Mouse (Mus musculus): ENCODE data around the gene Otulinl. TPM values are rescaled to one million over a fixed set of nuclear protein-coding genes. Genes with fewer than 3 reads are reported as not detected.

Otulinl gene
- polyA plus RNA-seq, 1 experiment from 2014 or later = 7.6 TPM

DNA sequence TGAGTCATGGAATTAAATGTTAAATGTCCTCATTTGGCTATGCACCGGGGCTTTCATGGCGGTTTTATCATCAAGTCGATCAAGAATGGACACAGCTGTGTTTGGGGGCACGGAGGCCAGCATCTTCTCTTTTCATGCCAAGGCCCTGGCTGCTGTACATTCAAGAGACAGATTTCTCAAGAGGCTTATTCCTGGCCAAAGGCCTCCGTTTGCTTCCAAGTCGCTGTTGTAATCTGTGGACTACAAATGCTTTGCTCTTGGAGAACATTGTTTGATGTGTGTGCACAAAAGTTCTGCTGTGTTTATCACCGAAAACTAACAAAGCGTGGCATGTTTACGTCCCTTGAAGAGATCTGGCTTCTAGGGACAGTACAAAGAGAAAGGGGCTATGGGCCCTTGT lies 29.3 kb upstream of the Otulinl start:
- Histone ChIP-seq H3K27ac (ENCODE audit: low read length) (no peak overlapping the region), H3K4me2 (ENCODE audit: low read depth, low read length) (no peak overlapping the region), H3K9ac (ENCODE audit: low read length) (no peak overlapping the region), H3K27me3 (ENCODE audit: control insufficient read depth, insufficient read depth, low read length) (no peaks in the 10 kb centered on the region), H3K36me3 (ENCODE audit: control insufficient read depth, insufficient read depth) (no peaks in the 10 kb centered on the region), H3K4me3 (ENCODE audit: low read length) (no peak overlapping the region), H3K9me3 (replicated peaks; ENCODE audit: control insufficient read depth, low read length) (no peaks in the 10 kb centered on the region), H3K4me1 (ENCODE audit: control insufficient read depth, insufficient read depth, low read length) (no peaks in the 10 kb centered on the region)
- ATAC-seq (replicated peaks; ENCODE audit: extremely low read depth, insufficient read depth, low FRiP score) = no peak
- 72% methylated on average over 9 of the region's 9 CpGs for WGBS

DNA sequence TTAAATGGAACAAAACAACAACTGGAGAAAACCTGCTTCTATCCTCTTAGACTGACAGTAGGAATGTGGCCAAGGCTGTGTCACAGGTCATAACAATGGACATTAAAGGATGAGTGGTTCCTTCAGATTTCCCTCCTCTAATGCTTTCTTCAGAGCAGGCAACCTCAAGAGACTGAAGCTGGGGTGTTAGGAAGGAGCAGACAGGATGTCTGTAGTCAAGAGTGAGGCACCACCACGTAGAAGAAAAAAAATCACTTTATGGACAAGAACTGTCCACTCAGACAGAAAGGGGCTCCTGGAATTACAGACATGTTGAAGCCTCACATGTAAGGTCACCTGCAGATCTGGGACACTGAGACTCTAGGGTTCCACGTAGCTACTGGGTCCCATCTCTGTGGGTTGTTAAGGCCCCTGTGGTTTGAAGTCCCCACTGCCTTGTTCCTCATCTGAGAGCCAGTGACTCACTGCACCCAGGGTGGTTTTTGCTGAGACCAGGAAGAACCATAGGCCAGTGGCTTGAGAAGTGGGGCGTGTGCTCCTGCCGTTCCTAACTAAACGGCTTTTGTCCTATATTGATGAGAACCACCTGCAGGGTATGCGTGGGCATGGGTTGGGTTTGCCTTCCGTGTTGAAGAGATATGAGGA lies 27.7 kb upstream of the Otulinl start:
- Histone ChIP-seq H3K27me3 (ENCODE audit: control insufficient read depth, insufficient read depth, low read length) (no peaks in the 10 kb centered on the region), H3K4me2 (ENCODE audit: low read depth, low read length) (no peak overlapping the region), H3K9me3 (replicated peaks; ENCODE audit: control insufficient read depth, low read length) (no peaks in the 10 kb centered on the region), H3K27ac (ENCODE audit: low read length) (no peak overlapping the region), H3K36me3 (ENCODE audit: control insufficient read depth, insufficient read depth) (no peaks in the 10 kb centered on the region), H3K9ac (ENCODE audit: low read length) (no peak overlapping the region), H3K4me1 (ENCODE audit: control insufficient read depth, insufficient read depth, low read length) (no peaks in the 10 kb centered on the region), H3K4me3 (ENCODE audit: low read length) (no peak overlapping the region)
- WGBS = 73% methylated on average over 7 of the region's 7 CpGs
- no peak for ATAC-seq (replicated peaks; ENCODE audit: extremely low read depth, insufficient read depth, low FRiP score)

DNA sequence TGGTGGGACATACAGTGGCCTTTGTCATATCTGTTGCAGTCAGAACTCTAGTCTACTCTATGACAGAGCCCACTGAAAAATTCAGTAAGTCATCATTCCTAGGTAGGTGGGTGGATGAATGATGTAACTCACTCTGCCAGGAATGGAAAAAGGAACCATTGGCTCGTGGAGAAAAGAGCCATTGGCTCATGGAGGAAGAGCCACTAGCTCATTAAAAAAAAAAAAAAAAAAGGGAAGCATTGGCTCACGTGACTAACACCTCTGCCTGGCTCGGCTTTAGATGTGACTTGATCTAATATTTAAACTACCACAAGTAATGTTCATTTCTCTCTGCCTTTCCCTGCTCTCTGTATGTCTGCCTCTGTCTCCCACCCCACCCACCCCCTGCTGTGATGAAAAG lies 27.1 kb upstream of the Otulinl start:
- H3K9ac ChIP-seq (ENCODE audit: low read length) = no peak overlapping the region
- ATAC-seq (replicated peaks; ENCODE audit: extremely low read depth, insufficient read depth, low FRiP score) = no peak
- H3K4me3 ChIP-seq (ENCODE audit: low read length) = no peak overlapping the region
- no peak overlapping the region for H3K4me2 ChIP-seq (ENCODE audit: low read depth, low read length)
- no peaks in the 10 kb centered on the region for H3K9me3 ChIP-seq (replicated peaks; ENCODE audit: control insufficient read depth, low read length)
- WGBS = 57% methylated on average over 3 of the region's 3 CpGs
- H3K27ac ChIP-seq (ENCODE audit: low read length) = no peak overlapping the region
- H3K27me3 ChIP-seq (ENCODE audit: control insufficient read depth, insufficient read depth, low read length) = no peaks in the 10 kb centered on the region
- no peaks in the 10 kb centered on the region for H3K4me1 ChIP-seq (ENCODE audit: control insufficient read depth, insufficient read depth, low read length)
- no peaks in the 10 kb centered on the region for H3K36me3 ChIP-seq (ENCODE audit: control insufficient read depth, insufficient read depth)

DNA sequence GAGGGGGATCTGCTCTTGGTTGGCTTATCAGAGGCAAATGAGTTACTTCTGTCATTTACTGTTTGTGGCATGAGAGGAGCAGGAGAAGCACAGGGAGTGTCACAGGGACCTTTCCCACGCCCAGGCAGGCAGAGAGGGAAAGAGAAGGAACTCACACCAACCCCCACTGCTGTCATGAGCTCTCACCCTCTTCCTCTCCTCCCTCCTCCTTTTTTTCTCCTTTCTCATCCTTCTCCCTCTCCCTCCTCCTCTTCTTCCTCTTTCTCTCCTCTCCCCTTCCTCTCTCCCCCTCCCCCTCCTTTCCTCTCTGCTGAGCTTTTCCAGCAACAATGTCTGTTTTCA lies 21.6 kb upstream of the Otulinl start:
- H3K27ac ChIP-seq (ENCODE audit: low read length) = peak overlapping the region; percentile 48
- H3K4me2 ChIP-seq (ENCODE audit: low read depth, low read length) = peak overlapping the region; percentile 17; the same call in 1 of the 2 replicates
- WGBS = 0% methylated on average over 1 of the region's 1 CpGs
- no peak overlapping the region for H3K4me3 ChIP-seq (ENCODE audit: low read length)
- H3K27me3 ChIP-seq (ENCODE audit: control insufficient read depth, insufficient read depth, low read length) = no peaks in the 10 kb centered on the region
- H3K4me1 ChIP-seq (ENCODE audit: control insufficient read depth, insufficient read depth, low read length) = peaks cover 9% of the 10 kb centered on the region
- no peak for ATAC-seq (replicated peaks; ENCODE audit: extremely low read depth, insufficient read depth, low FRiP score)
- H3K9me3 ChIP-seq (replicated peaks; ENCODE audit: control insufficient read depth, low read length) = peaks cover 3% of the 10 kb centered on the region; the same call in 1 of the 2 replicates
- no peaks in the 10 kb centered on the region for H3K36me3 ChIP-seq (ENCODE audit: control insufficient read depth, insufficient read depth)
- H3K9ac ChIP-seq (ENCODE audit: low read length) = no peak overlapping the region

DNA sequence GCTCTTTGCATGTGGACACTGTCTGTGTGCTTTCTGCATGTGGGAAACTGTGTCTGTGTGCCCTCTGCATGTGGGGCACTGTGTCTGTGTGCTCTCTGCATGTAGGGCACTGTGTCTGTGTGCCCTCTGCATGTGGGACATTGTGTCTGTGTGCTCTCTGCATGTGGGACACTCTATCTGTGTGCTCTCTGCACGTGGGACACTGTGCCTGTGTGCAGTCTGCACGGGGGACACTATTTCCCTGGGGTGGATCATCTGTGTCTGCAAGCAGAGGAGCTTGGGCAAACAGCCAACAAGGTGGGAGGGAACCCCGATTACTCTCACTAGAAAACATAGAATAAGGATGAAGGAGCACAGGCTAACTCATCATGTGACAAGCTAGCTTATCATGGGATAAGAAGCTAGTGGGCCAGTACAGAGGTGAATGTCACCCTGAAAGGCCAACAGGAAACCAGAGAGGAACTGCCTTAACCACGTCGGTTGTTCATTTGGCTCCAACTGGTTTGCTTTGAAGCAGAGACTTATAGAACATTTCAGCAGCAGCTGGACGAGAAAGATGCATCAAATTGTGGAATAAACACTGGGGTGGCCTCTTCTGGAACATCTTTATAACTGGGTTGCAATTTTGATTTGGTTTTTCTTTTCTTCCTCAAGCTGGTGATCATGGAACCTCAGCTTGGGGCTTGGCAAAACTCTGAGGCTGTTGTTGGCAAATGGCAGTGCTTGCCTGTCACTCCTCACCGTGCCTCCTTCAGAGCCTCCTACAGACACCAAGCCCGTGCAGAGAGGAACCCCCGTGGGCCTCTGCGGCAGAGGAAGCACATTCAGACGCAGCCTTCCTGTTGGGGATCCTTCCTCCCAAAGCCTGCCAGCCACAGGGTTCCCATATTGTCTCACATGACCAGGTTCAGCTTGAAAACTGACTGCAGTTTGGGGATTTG lies 20.9 kb upstream of the Otulinl start:
- peak overlapping the region; percentile 17; the same call in 1 of the 2 replicates for H3K4me2 ChIP-seq (ENCODE audit: low read depth, low read length)
- no peak overlapping the region for H3K4me3 ChIP-seq (ENCODE audit: low read length)
- peak overlapping the region; percentile 48 for H3K27ac ChIP-seq (ENCODE audit: low read length)
- H3K9me3 ChIP-seq (replicated peaks; ENCODE audit: control insufficient read depth, low read length) = peaks cover 3% of the 10 kb centered on the region; the same call in 1 of the 2 replicates
- H3K36me3 ChIP-seq (ENCODE audit: control insufficient read depth, insufficient read depth) = no peaks in the 10 kb centered on the region
- H3K9ac ChIP-seq (ENCODE audit: low read length) = no peak overlapping the region
- H3K4me1 ChIP-seq (ENCODE audit: control insufficient read depth, insufficient read depth, low read length) = peaks cover 9% of the 10 kb centered on the region
- no peaks in the 10 kb centered on the region for H3K27me3 ChIP-seq (ENCODE audit: control insufficient read depth, insufficient read depth, low read length)
- 24% methylated on average over 11 of the region's 11 CpGs for WGBS
- ATAC-seq (replicated peaks; ENCODE audit: extremely low read depth, insufficient read depth, low FRiP score) = 0 out of 2 replicates have a peak, but pooled peaks have one; percentile 28

DNA sequence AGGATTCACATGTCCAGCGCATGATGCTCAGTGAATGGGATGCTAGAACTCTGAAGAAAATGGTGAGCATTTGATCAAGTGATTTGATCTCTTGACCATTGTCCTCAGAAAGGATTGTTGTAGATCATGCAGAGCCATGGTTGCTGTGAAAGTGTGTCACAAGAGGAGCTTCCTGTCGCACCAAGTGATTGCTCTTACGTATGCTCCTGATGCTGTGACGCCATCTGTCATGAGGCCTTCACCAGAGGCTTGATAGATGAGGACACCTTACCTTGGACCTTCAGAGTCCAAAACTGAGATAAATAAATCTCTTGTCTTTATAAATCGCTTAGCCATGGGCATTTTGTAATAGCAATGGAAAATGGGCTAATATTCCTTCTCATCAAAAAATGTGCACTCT lies 16.3 kb upstream of the Otulinl start:
- H3K9me3 ChIP-seq (replicated peaks; ENCODE audit: control insufficient read depth, low read length) = peaks cover 3% of the 10 kb centered on the region; the same call in 1 of the 2 replicates
- peaks cover 5% of the 10 kb centered on the region; the same call in 1 of the 2 replicates for H3K4me1 ChIP-seq (ENCODE audit: control insufficient read depth, insufficient read depth, low read length)
- H3K4me2 ChIP-seq (ENCODE audit: low read depth, low read length) = no peak overlapping the region
- H3K36me3 ChIP-seq (ENCODE audit: control insufficient read depth, insufficient read depth) = no peaks in the 10 kb centered on the region
- no peak overlapping the region for H3K27ac ChIP-seq (ENCODE audit: low read length)
- no peaks in the 10 kb centered on the region for H3K27me3 ChIP-seq (ENCODE audit: control insufficient read depth, insufficient read depth, low read length)
- H3K9ac ChIP-seq (ENCODE audit: low read length) = no peak overlapping the region
- no peak overlapping the region for H3K4me3 ChIP-seq (ENCODE audit: low read length)
- WGBS = 86% methylated on average over 5 of the region's 5 CpGs
- no peak for ATAC-seq (replicated peaks; ENCODE audit: extremely low read depth, insufficient read depth, low FRiP score)

DNA sequence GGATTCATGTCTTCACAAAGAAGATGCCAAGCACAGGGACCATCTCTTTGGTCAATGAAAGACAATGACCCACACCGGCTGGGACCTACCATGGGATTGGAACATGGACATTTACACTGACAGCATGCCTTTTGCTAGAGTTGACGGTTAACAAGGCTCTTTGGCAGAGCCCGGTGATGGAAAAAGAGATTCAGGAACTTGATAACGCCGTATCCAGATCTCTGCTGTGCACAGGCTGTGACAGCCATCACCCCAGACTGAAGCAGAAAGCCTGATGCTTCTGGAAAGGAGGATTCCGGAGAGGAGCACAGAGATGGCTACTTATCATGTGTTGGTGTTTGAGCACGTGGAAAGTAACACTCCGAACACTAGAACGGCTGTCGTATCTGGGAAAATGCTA lies 11.9 kb upstream of the Otulinl start:
- Histone ChIP-seq H3K4me2 (ENCODE audit: low read depth, low read length) (no peak overlapping the region), H3K9me3 (replicated peaks; ENCODE audit: control insufficient read depth, low read length) (no peaks in the 10 kb centered on the region)
- 56% methylated on average over 10 of the region's 10 CpGs for WGBS

DNA sequence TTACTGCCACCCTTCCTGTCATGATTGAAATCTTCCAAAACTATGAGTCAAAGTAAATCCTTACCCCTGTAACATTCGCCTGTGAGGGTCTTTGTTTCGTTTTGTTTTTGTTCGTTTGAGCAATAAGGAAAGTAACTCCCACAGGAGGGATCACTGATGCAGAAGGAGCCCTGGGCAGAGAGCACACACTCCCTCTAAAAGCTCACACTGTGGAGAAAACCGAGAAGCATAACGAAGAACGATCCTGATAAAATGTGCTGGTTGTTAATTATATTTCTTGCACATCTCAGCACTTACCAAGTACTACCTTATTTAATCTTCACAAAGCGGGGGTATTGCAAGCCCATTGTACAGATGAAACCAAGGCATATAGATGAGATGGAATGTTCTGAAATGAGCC lies 10.8 kb upstream of the Otulinl start:
- no peaks in the 10 kb centered on the region for H3K9me3 ChIP-seq (replicated peaks; ENCODE audit: control insufficient read depth, low read length)
- H3K27ac ChIP-seq (ENCODE audit: low read length) = no peak overlapping the region
- 79% methylated on average over 7 of the region's 7 CpGs for WGBS
- no peak overlapping the region for H3K4me2 ChIP-seq (ENCODE audit: low read depth, low read length)
- no peak for ATAC-seq (replicated peaks; ENCODE audit: extremely low read depth, insufficient read depth, low FRiP score)
- H3K27me3 ChIP-seq (ENCODE audit: control insufficient read depth, insufficient read depth, low read length) = no peaks in the 10 kb centered on the region
- no peak overlapping the region for H3K4me3 ChIP-seq (ENCODE audit: low read length)
- no peak overlapping the region for H3K9ac ChIP-seq (ENCODE audit: low read length)
- no peaks in the 10 kb centered on the region for H3K4me1 ChIP-seq (ENCODE audit: control insufficient read depth, insufficient read depth, low read length)
- H3K36me3 ChIP-seq (ENCODE audit: control insufficient read depth, insufficient read depth) = no peaks in the 10 kb centered on the region

More for the DNA sequence above, 11.9 kb upstream of the Otulinl start:
- Histone ChIP-seq H3K36me3 (ENCODE audit: control insufficient read depth, insufficient read depth) (no peaks in the 10 kb centered on the region), H3K9ac (ENCODE audit: low read length) (no peak overlapping the region), H3K27me3 (ENCODE audit: control insufficient read depth, insufficient read depth, low read length) (no peaks in the 10 kb centered on the region), H3K4me1 (ENCODE audit: control insufficient read depth, insufficient read depth, low read length) (no peaks in the 10 kb centered on the region), H3K27ac (ENCODE audit: low read length) (no peak overlapping the region), H3K4me3 (ENCODE audit: low read length) (no peak overlapping the region)
- no peak for ATAC-seq (replicated peaks; ENCODE audit: extremely low read depth, insufficient read depth, low FRiP score)

DNA sequence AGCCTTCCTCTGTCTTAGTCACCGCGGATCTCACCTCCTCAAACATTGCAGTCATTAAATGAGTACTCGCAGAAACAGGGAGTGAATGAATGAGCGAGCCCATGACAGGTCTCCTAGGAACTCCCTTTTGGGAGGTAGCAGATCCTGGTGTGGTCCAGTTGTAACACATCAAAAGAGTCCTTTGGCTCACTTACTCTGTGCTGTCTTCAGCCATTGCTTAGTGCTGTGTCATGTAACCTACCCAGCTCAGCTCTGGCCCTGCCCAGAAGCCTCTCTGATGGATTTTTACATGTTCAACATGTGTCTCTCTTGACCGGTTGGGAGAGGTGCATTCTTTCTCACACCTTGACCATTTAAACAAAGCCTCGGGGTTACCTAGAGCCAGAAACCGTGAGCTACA lies 9.8 kb upstream of the Otulinl start:
- WGBS = 78% methylated on average over 7 of the region's 7 CpGs
- H3K36me3 ChIP-seq (ENCODE audit: control insufficient read depth, insufficient read depth) = no peaks in the 10 kb centered on the region
- no peaks in the 10 kb centered on the region for H3K27me3 ChIP-seq (ENCODE audit: control insufficient read depth, insufficient read depth, low read length)
- no peaks in the 10 kb centered on the region for H3K4me1 ChIP-seq (ENCODE audit: control insufficient read depth, insufficient read depth, low read length)
- H3K27ac ChIP-seq (ENCODE audit: low read length) = no peak overlapping the region
- H3K9ac ChIP-seq (ENCODE audit: low read length) = no peak overlapping the region
- no peak overlapping the region for H3K4me3 ChIP-seq (ENCODE audit: low read length)
- H3K9me3 ChIP-seq (replicated peaks; ENCODE audit: control insufficient read depth, low read length) = no peaks in the 10 kb centered on the region
- H3K4me2 ChIP-seq (ENCODE audit: low read depth, low read length) = no peak overlapping the region
- ATAC-seq (replicated peaks; ENCODE audit: extremely low read depth, insufficient read depth, low FRiP score) = no peak
